7 mouse cellular contexts compared by ENCODE assay signal in the genomic region with DNA sequence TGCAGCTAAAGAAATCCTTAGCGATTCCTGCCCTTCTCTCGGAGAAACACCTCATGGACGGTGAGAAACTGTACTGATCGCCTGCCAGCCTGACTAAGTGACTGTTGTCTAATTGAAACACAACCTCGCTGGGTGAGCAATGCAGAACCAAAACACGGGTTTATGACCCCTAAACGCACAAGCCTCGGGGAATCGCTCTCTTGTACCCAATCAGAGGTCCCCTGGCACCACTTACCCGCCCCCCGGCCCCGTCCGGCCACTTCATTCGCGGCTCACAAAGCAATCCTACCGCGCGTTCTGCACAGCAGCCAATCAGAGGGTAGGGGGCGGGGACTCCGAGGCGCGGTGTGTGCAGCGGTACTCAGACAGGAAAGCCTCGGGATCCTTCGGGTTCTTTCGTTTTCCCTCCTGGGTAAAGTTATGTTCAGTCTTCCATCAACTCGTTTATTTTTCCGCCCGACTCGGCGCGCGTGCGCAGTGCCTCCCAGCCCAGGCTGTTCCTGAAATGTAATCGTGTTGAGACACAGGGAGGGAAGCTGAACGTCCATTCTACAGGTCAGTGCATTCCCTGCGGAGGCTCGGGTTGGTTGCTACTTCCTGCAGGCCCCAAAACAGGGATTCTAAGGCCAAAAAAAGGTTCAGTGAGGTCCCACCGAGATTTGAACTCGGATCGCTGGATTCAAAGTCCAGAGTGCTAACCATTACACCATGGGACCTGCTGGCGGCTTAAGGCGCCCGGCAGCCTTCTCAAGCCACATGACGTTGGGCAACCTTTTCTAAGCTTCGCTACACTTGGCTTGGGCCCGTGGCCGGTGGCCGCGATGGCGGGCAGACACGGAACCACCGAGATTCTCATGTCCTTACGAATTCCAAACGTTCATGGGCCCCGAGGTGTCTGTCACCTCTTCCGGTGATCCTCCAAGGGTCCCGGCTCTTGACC. TPM values are rescaled to one million over a fixed set of nuclear protein-coding genes. Genes with fewer than 3 reads are reported as not detected.
DNase-seq lines count a peak whose midpoint lies in the region; ATAC-seq lines count a peak whose summit lies in the region.

No protein-coding gene starts in this region.

- under 1% methylated on average over 58 of the region's 58 CpGs for WGBS in intestine, embryonic 16.5 days
- WGBS in midbrain, embryonic 11.5 days, result under 1% methylated on average over 58 of the region's 58 CpGs

- peak overlapping the region; percentile 84 for H3K9ac ChIP-seq in intestine, embryonic 16.5 days (ENCODE audit: low read depth, low read length)
- peak overlapping the region; percentile 66 for H3K9ac ChIP-seq in midbrain, embryonic 11.5 days (ENCODE audit: low read length)

- H3K36me3 ChIP-seq in intestine, embryonic 16.5 days (ENCODE audit: control insufficient read depth, insufficient read depth, low read length), result no peaks in the 10 kb centered on the region
- H3K36me3 ChIP-seq in midbrain, embryonic 11.5 days (ENCODE audit: control insufficient read depth, insufficient read depth, low read length), result no peaks in the 10 kb centered on the region

- ATAC-seq in intestine, embryonic 16.5 days, result peak; percentile 99
- peak; percentile 99 for ATAC-seq in midbrain, embryonic 11.5 days (ENCODE audit: low FRiP score)

- H3K9me3 ChIP-seq in intestine, embryonic 16.5 days (ENCODE audit: control insufficient read depth, low read length), result no peaks in the 10 kb centered on the region
- no peaks in the 10 kb centered on the region for H3K9me3 ChIP-seq in midbrain, embryonic 11.5 days (ENCODE audit: control insufficient read depth, low read length)

- H3K4me1 ChIP-seq in intestine, embryonic 16.5 days (ENCODE audit: control insufficient read depth, insufficient read depth, low read length), result peaks cover 7% of the 10 kb centered on the region; the same call in 1 of the 2 replicates
- H3K4me1 ChIP-seq in midbrain, embryonic 11.5 days (ENCODE audit: control insufficient read depth, insufficient read depth, low read length), result peaks cover 13% of the 10 kb centered on the region

- peak; percentile 97 for DNase-seq in adrenal gland, adult 8-10 months
- peak; percentile 97 for DNase-seq in embryo, embryonic 9.5 days (ENCODE audit: extremely low spot score)
- DNase-seq in gastrocnemius, postnatal 4 days (ENCODE audit: low spot score in 2 of 2), result peak; percentile 95 to 96
- DNase-seq in left cerebral cortex, postnatal 36 days (ENCODE audit: low spot score in 2 of 2), result peak; percentile 95 to 97
- DNase-seq in midbrain, embryonic 11.5 days (ENCODE audit: low spot score, missing footprints), result peak; percentile 100
- DNase-seq in skeletal muscle tissue, adult 2 months (ENCODE audit: low read depth, low spot score), result peak; percentile 97

- peak overlapping the region; percentile 89 for H3K4me3 ChIP-seq in intestine, embryonic 16.5 days (ENCODE audit: low read length)
- H3K4me3 ChIP-seq in midbrain, embryonic 11.5 days (ENCODE audit: low read depth, low read length), result peak overlapping the region; percentile 60

- no peaks in the 10 kb centered on the region for H3K27me3 ChIP-seq in intestine, embryonic 16.5 days (replicated peaks; ENCODE audit: control insufficient read depth, insufficient read depth, low read length)
- no peaks in the 10 kb centered on the region for H3K27me3 ChIP-seq in midbrain, embryonic 11.5 days (ENCODE audit: control insufficient read depth, insufficient read depth, low read length)

- peak overlapping the region; percentile 77 for H3K4me2 ChIP-seq in intestine, embryonic 16.5 days (ENCODE audit: low read depth, low read length)
- peak overlapping the region; percentile 80 for H3K4me2 ChIP-seq in midbrain, embryonic 11.5 days

- intact Hi-C loops in left cerebral cortex, postnatal 36 days (cut with DNase I), result loop anchor here (2.0 kb wide), 1 partner anchor 34 kb away; a partner anchor contains a TSS

- H3K27ac ChIP-seq in intestine, embryonic 16.5 days (ENCODE audit: low read length), result peak overlapping the region; percentile 97
- H3K27ac ChIP-seq in midbrain, embryonic 11.5 days (ENCODE audit: low read depth, low read length), result peak overlapping the region; percentile 85

RNA-seq across cellular contexts. Expression of a gene that starts 16.5 kb away (rescaled TPM):
- total RNA-seq in adrenal gland, adult 8-10 months (2022), result 10 to 100 TPM in 3 of 4 experiments, 1 to 10 TPM in 1; 8.9 to 14.3 (median 12.2) TPM
- total RNA-seq in gastrocnemius, postnatal 4 days (2021), result 1 to 10 TPM; 7.6 to 8.5 TPM
- polyA plus RNA-seq in intestine, embryonic 16.5 days (2015; fragmentation: Nextera tagmentation; extraction: Ambion mirVana), result 8.7 and 10.3 TPM in 2 replicates
- total RNA-seq in left cerebral cortex, postnatal 36 days (2021), result 1 to 10 TPM; 5.1 to 5.3 TPM
- polyA plus RNA-seq in midbrain, embryonic 11.5 days (2014; fragmentation: Nextera tagmentation; extraction: Ambion mirVana), result 1.2 and 2.1 TPM in 2 replicates

RNA-seq across cellular contexts. Expression of a gene that starts 21.8 kb away (rescaled TPM):
- 10 to 100 TPM; 14.7 to 19.0 (median 17.1) TPM for total RNA-seq in adrenal gland, adult 8-10 months (2022)
- total RNA-seq in gastrocnemius, postnatal 4 days (2021), result 10 to 100 TPM; 12.0 to 12.9 TPM
- polyA plus RNA-seq in intestine, embryonic 16.5 days (2015; fragmentation: Nextera tagmentation; extraction: Ambion mirVana), result 17.3 and 17.4 TPM in 2 replicates
- total RNA-seq in left cerebral cortex, postnatal 36 days (2021), result 1 to 10 TPM; 3.1 to 3.9 TPM
- polyA plus RNA-seq in midbrain, embryonic 11.5 days (2014; fragmentation: Nextera tagmentation; extraction: Ambion mirVana), result 4.9 and 5.6 TPM in 2 replicates

RNA-seq across cellular contexts. Expression of a gene that starts 34.5 kb away (rescaled TPM):
- 100 to 1,000 TPM in 2 of 4 experiments, 10 to 100 TPM in 2; 61.9 to 148 (median 104) TPM for total RNA-seq in adrenal gland, adult 8-10 months (2022)
- 10 to 100 TPM; 82.5 to 91.1 TPM for total RNA-seq in gastrocnemius, postnatal 4 days (2021)
- 0.43 and 0.51 TPM in 2 replicates for polyA plus RNA-seq in intestine, embryonic 16.5 days (2015; fragmentation: Nextera tagmentation; extraction: Ambion mirVana)
- total RNA-seq in left cerebral cortex, postnatal 36 days (2021), result 10 to 100 TPM; 70.8 to 84.6 TPM
- polyA plus RNA-seq in midbrain, embryonic 11.5 days (2014; fragmentation: Nextera tagmentation; extraction: Ambion mirVana), result not detected in 2 replicates

RNA-seq across cellular contexts. Expression of a gene that starts 55.9 kb away (rescaled TPM):
- not detected for total RNA-seq in adrenal gland, adult 8-10 months (2022)
- not detected for total RNA-seq in gastrocnemius, postnatal 4 days (2021)
- polyA plus RNA-seq in intestine, embryonic 16.5 days (2015; fragmentation: Nextera tagmentation; extraction: Ambion mirVana), result 41.8 and 44.3 TPM in 2 replicates
- total RNA-seq in left cerebral cortex, postnatal 36 days (2021), result not detected
- polyA plus RNA-seq in midbrain, embryonic 11.5 days (2014; fragmentation: Nextera tagmentation; extraction: Ambion mirVana), result 0.08 TPM in 1 of 2 replicates, not detected in the other

Comparison
In these comparisons a context has a peak if more than half of its experiments do, and no peak if none do; other contexts are left out.
1. Peak in every context shown above with its lines: DNase-seq, ATAC-seq, H3K4me3 ChIP-seq and H3K27ac ChIP-seq.